Mouse (Mus musculus): Measurements from ENCODE around the gene Map4k3.

GRCm38 (mm10) chr17:80601371-80601770 is 126.9 kb downstream of the Map4k3 start:
- TF ChIP-seq CTCF (IDR thresholded peaks at IDR 0.05; ENCODE audit: control insufficient read depth, insufficient read depth, insufficient replicate concordance, low read depth, low read length) (no peak; the same call in 1 of the 2 replicates), POLR2A (IDR thresholded peaks at IDR 0.05; ENCODE audit: control insufficient read depth, low read depth, low read length) (no peak)
